Mouse (Mus musculus): ENCODE data around the gene Usp35. TPM values are rescaled to one million over a fixed set of nuclear protein-coding genes. Genes with fewer than 3 reads are reported as not detected.

Gene Usp35
- polyA plus RNA-seq, 1 experiment from 2014 or later = 2.8 TPM

DNA sequence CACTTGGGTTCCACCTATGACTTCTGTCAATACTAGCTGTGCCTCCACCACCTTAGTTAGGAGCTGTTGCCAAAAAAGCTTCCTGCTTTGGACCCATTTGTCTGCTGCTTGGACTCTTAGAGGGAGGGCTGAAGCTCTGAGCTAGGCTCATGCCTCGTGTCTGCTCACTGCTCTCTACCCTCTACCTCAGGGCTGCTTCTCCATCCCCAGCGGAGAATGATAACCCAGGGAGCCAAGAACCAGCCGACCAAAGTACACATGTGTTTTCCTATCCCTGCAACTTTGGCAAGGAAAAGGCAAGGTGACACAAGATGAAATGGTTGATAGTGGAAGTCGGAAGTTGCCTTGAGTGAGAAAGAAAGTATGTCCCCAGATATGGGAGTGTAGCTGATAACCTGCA lies 26.6 kb downstream of the Usp35 start:
- H3K4me1 ChIP-seq (ENCODE audit: control insufficient read depth, insufficient read depth, low read length) = no peaks in the 10 kb centered on the region

DNA sequence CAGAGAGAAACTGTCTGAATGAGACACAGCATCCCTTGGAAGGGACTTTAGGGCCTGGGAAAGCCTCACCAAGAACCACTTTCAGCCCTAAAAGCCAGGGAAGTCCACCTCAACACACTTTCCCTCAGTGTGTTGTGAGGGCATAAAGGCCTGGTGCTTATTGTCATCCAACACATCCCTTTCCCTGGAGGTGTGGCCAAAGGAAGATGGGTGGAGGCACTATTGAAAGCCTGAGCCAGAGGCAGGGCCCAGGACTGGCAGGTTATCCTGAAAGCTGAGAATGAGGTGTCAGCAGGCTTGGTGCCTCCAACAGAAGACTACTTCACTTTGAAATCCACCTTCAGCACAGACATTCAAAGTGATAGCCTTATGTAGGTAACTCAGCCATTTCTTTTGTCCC lies 27.3 kb downstream of the Usp35 start:
- no peak for ATAC-seq (ENCODE audit: insufficient read depth, low FRiP score, low TSS enrichment)
- no peaks in the 10 kb centered on the region for H3K9me3 ChIP-seq (ENCODE audit: control insufficient read depth, low read length)
- no peak overlapping the region for H3K4me2 ChIP-seq (ENCODE audit: low read depth)
- H3K4me3 ChIP-seq (ENCODE audit: low read depth, low read length) = no peak overlapping the region
- peaks cover 3% of the 10 kb centered on the region for H3K36me3 ChIP-seq (ENCODE audit: control insufficient read depth, insufficient read depth, low read length)
- no peaks in the 10 kb centered on the region for H3K4me1 ChIP-seq (ENCODE audit: control insufficient read depth, insufficient read depth, low read length)
- no peak overlapping the region for H3K27ac ChIP-seq (ENCODE audit: low read depth, low read length)
- H3K9ac ChIP-seq (ENCODE audit: low read length) = no peak overlapping the region
- no peaks in the 10 kb centered on the region for H3K27me3 ChIP-seq (ENCODE audit: control insufficient read depth, insufficient read depth, low read length)
- DNase-seq (ENCODE audit: low spot score) = no peak

More for the DNA sequence above, 26.6 kb downstream of the Usp35 start:
- Histone ChIP-seq H3K36me3 (ENCODE audit: control insufficient read depth, insufficient read depth, low read length) (peaks cover 3% of the 10 kb centered on the region), H3K9me3 (ENCODE audit: control insufficient read depth, low read length) (no peaks in the 10 kb centered on the region), H3K4me2 (ENCODE audit: low read depth) (no peak overlapping the region), H3K4me3 (ENCODE audit: low read depth, low read length) (no peak overlapping the region), H3K9ac (ENCODE audit: low read length) (no peak overlapping the region), H3K27me3 (ENCODE audit: control insufficient read depth, insufficient read depth, low read length) (no peaks in the 10 kb centered on the region), H3K27ac (ENCODE audit: low read depth, low read length) (no peak overlapping the region)
- DNase-seq (ENCODE audit: low spot score) (no peak), ATAC-seq (ENCODE audit: insufficient read depth, low FRiP score, low TSS enrichment) (no peak)
- WGBS = 92% methylated on average over 4 of the region's 4 CpGs

DNA sequence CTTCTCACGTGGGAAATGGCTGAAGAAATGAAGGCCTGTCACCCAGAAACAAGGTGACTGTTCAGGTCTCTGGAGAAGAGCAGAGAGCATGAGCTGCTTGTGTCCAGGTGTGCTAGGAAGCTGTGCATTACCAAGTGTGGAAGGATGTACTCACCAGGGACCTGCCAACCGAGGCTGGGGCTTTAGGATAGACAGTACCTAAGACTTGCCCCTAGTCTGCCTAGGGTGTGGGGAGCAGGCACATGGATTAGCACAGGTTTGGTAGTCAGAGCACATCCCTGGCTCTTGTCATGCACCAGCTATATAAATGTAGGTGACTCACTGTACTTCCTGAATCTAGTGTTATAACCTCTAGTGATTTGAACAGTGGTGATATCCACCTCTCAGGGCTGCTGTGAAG lies 28.2 kb downstream of the Usp35 start:
- peaks cover 3% of the 10 kb centered on the region for H3K36me3 ChIP-seq (ENCODE audit: control insufficient read depth, insufficient read depth, low read length)

DNA sequence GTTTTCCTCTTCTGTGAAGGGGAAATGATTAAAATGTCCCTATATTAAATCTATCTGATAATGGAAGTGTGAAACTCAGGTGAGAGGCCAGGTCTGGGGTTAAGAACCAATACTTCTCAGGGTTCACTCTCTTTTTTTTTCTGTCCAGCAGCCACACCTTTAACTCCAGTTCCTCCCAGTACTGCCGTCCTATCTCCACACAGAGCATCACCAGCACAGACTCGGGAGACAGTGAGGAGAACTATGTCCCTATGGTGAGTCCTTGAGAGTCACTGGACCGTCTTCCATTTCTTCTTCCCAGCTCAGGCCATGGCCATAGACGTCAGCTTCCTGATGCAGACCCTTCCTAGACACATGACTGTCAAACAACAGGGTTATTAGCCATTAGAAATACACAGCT lies 28.9 kb downstream of the Usp35 start:
- no peaks in the 10 kb centered on the region for H3K9me3 ChIP-seq (ENCODE audit: control insufficient read depth, low read length)
- 86% methylated on average over 4 of the region's 4 CpGs for WGBS
- no peak overlapping the region for H3K27ac ChIP-seq (ENCODE audit: low read depth, low read length)
- ATAC-seq (ENCODE audit: insufficient read depth, low FRiP score, low TSS enrichment) = no peak
- DNase-seq (ENCODE audit: low spot score) = no peak
- H3K27me3 ChIP-seq (ENCODE audit: control insufficient read depth, insufficient read depth, low read length) = no peaks in the 10 kb centered on the region
- no peak overlapping the region for H3K4me2 ChIP-seq (ENCODE audit: low read depth)
- no peak overlapping the region for H3K4me3 ChIP-seq (ENCODE audit: low read depth, low read length)
- no peak overlapping the region for H3K9ac ChIP-seq (ENCODE audit: low read length)
- H3K36me3 ChIP-seq (ENCODE audit: control insufficient read depth, insufficient read depth, low read length) = no peaks in the 10 kb centered on the region; the same call in none of the 2 replicates
- H3K4me1 ChIP-seq (ENCODE audit: control insufficient read depth, insufficient read depth, low read length) = no peaks in the 10 kb centered on the region

More for the DNA sequence above, 28.2 kb downstream of the Usp35 start:
- Histone ChIP-seq H3K4me1 (ENCODE audit: control insufficient read depth, insufficient read depth, low read length) (no peaks in the 10 kb centered on the region), H3K27ac (ENCODE audit: low read depth, low read length) (no peak overlapping the region), H3K4me2 (ENCODE audit: low read depth) (no peak overlapping the region), H3K9me3 (ENCODE audit: control insufficient read depth, low read length) (no peaks in the 10 kb centered on the region), H3K4me3 (ENCODE audit: low read depth, low read length) (no peak overlapping the region), H3K27me3 (ENCODE audit: control insufficient read depth, insufficient read depth, low read length) (no peaks in the 10 kb centered on the region), H3K9ac (ENCODE audit: low read length) (no peak overlapping the region)
- ATAC-seq (ENCODE audit: insufficient read depth, low FRiP score, low TSS enrichment) (no peak), DNase-seq (ENCODE audit: low spot score) (no peak)
- whole genome bisulfite sequencing = 80% methylated on average over 2 of the region's 2 CpGs

DNA sequence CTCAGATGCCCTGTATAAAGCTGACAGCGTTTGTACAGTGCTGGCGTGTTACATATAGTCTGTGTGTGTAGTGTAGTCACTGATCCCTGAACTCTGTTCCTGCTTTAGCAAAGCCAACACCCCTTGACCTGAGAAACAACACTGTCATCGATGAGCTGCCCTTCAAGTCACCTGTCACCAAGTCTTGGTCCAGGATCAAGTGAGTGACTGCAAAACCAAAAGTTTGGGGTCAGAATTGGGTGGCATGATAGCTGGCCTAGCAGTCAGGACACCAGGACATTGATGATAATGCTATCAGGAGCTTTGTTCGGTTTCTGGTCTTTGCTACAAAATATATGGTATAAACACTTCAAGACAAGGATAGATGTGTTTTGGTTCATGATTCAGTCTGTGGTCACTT lies 29.6 kb downstream of the Usp35 start:
- ATAC-seq (ENCODE audit: insufficient read depth, low FRiP score, low TSS enrichment) (no peak), DNase-seq (ENCODE audit: low spot score) (no peak)
- Histone ChIP-seq H3K36me3 (ENCODE audit: control insufficient read depth, insufficient read depth, low read length) (no peaks in the 10 kb centered on the region; the same call in none of the 2 replicates), H3K9me3 (ENCODE audit: control insufficient read depth, low read length) (no peaks in the 10 kb centered on the region), H3K27me3 (ENCODE audit: control insufficient read depth, insufficient read depth, low read length) (no peaks in the 10 kb centered on the region), H3K27ac (ENCODE audit: low read depth, low read length) (no peak overlapping the region), H3K4me2 (ENCODE audit: low read depth) (no peak overlapping the region), H3K4me1 (ENCODE audit: control insufficient read depth, insufficient read depth, low read length) (no peaks in the 10 kb centered on the region), H3K9ac (ENCODE audit: low read length) (no peak overlapping the region), H3K4me3 (ENCODE audit: low read depth, low read length) (no peak overlapping the region)
- 84% methylated on average over 4 of the region's 4 CpGs for WGBS

DNA sequence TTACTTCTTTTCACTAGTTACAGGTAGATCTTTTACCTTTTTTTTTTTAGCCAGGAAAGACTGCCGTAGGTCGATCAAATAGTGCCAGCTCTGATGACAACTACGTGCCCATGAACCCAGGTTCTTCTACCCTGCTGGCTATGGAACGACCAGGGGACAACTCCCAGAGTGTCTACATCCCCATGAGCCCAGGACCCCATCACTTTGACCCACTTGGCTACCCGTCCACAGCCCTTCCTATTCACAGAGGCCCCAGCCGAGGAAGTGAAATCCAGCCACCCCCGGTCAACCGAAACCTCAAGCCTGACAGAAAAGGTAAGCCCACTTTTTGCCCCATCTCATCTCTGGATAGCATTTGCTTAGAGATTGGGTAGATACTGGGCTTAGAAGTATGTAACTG lies 30.5 kb downstream of the Usp35 start:
- no peak for DNase-seq (ENCODE audit: low spot score)
- Histone ChIP-seq H3K9me3 (ENCODE audit: control insufficient read depth, low read length) (no peaks in the 10 kb centered on the region), H3K4me2 (ENCODE audit: low read depth) (no peak overlapping the region), H3K27ac (ENCODE audit: low read depth, low read length) (no peak overlapping the region), H3K4me3 (ENCODE audit: low read depth, low read length) (no peak overlapping the region), H3K36me3 (ENCODE audit: control insufficient read depth, insufficient read depth, low read length) (no peaks in the 10 kb centered on the region; the same call in none of the 2 replicates), H3K4me1 (ENCODE audit: control insufficient read depth, insufficient read depth, low read length) (no peaks in the 10 kb centered on the region), H3K27me3 (ENCODE audit: control insufficient read depth, insufficient read depth, low read length) (no peaks in the 10 kb centered on the region), H3K9ac (ENCODE audit: low read length) (no peak overlapping the region)
- WGBS = 91% methylated on average over 8 of the region's 8 CpGs
- no peak for ATAC-seq (ENCODE audit: insufficient read depth, low FRiP score, low TSS enrichment)

DNA sequence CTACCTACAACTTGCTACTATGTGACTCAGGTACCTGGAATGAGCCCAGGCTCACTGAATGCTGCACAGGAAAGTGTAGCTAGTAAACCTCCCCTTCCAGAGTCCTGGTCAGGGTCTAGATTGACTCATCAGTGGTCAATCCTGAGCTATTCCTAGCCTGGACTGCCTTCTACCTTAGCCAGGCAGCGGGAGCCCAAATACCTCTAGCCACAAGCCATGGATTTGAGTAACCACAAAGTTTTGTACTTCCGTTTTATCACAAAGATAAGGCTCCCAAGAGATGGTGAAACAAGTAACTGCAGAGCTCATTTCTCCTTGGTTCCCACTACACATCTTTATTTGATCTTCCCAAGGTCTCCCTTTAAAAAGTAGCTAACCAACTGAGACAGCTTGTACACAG lies 30.9 kb downstream of the Usp35 start:
- Histone ChIP-seq H3K27me3 (ENCODE audit: control insufficient read depth, insufficient read depth, low read length) (no peaks in the 10 kb centered on the region), H3K4me3 (ENCODE audit: low read depth, low read length) (no peak overlapping the region), H3K4me2 (ENCODE audit: low read depth) (no peak overlapping the region), H3K9me3 (ENCODE audit: control insufficient read depth, low read length) (no peaks in the 10 kb centered on the region), H3K9ac (ENCODE audit: low read length) (no peak overlapping the region), H3K4me1 (ENCODE audit: control insufficient read depth, insufficient read depth, low read length) (no peaks in the 10 kb centered on the region), H3K27ac (ENCODE audit: low read depth, low read length) (no peak overlapping the region), H3K36me3 (ENCODE audit: control insufficient read depth, insufficient read depth, low read length) (no peaks in the 10 kb centered on the region; the same call in none of the 2 replicates)
- ATAC-seq (ENCODE audit: insufficient read depth, low FRiP score, low TSS enrichment) = no peak
- WGBS = 85% methylated on average over 2 of the region's 2 CpGs
- no peak for DNase-seq (ENCODE audit: low spot score)

DNA sequence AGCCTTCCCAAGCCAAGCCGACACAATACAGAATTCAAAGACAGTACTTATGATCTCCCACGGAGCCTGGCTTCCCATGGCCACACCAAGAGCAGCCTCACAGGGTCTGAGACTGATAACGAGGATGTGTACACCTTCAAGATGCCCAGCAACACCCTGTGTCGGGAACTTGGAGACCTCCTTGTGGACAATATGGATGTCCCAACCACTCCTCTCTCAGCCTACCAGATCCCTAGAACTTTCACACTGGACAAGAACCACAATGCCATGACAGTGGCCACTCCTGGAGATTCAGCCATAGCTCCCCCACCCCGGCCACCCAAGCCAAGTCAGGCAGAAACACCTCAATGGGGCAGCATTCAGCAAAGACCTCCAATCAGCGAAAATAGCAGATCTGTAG lies 32.9 kb downstream of the Usp35 start:
- Histone ChIP-seq H3K36me3 (ENCODE audit: control insufficient read depth, insufficient read depth, low read length) (no peaks in the 10 kb centered on the region; the same call in none of the 2 replicates), H3K27me3 (ENCODE audit: control insufficient read depth, insufficient read depth, low read length) (no peaks in the 10 kb centered on the region), H3K4me3 (ENCODE audit: low read depth, low read length) (no peak overlapping the region), H3K9me3 (ENCODE audit: control insufficient read depth, low read length) (no peaks in the 10 kb centered on the region), H3K4me1 (ENCODE audit: control insufficient read depth, insufficient read depth, low read length) (no peaks in the 10 kb centered on the region), H3K27ac (ENCODE audit: low read depth, low read length) (no peak overlapping the region), H3K9ac (ENCODE audit: low read length) (no peak overlapping the region), H3K4me2 (ENCODE audit: low read depth) (no peak overlapping the region)
- WGBS = 76% methylated on average over 6 of the region's 6 CpGs
- no peak for ATAC-seq (ENCODE audit: insufficient read depth, low FRiP score, low TSS enrichment)
- no peak for DNase-seq (ENCODE audit: low spot score)

DNA sequence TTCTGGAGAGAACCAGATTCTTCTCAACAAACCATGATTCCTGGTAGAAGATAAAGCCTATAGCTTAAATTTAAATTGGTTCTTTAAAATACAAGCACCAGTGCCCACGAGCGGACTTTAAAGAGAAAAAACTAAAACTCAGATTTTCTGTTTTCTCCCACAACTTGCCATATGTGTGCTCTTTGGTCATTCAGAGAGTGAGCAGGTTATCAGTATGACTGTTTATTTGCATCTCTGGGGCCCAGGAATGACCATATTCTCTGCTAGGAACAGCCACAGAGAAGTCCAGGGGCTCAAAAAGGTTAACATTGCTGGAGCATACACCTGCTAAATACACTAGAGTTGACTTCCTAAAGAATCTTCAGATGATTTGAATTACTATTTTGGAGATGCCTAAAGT lies 33.5 kb downstream of the Usp35 start:
- H3K4me2 ChIP-seq (ENCODE audit: low read depth) = no peak overlapping the region
- WGBS = 87% methylated on average over 2 of the region's 2 CpGs
- ATAC-seq (ENCODE audit: insufficient read depth, low FRiP score, low TSS enrichment) = no peak

More for the DNA sequence above, 33.5 kb downstream of the Usp35 start:
- no peak overlapping the region for H3K4me3 ChIP-seq (ENCODE audit: low read depth, low read length)
- H3K36me3 ChIP-seq (ENCODE audit: control insufficient read depth, insufficient read depth, low read length) = no peaks in the 10 kb centered on the region; the same call in none of the 2 replicates
- H3K9me3 ChIP-seq (ENCODE audit: control insufficient read depth, low read length) = no peaks in the 10 kb centered on the region
- no peaks in the 10 kb centered on the region for H3K4me1 ChIP-seq (ENCODE audit: control insufficient read depth, insufficient read depth, low read length)
- H3K27ac ChIP-seq (ENCODE audit: low read depth, low read length) = no peak overlapping the region
- DNase-seq (ENCODE audit: low spot score) = no peak
- no peak overlapping the region for H3K9ac ChIP-seq (ENCODE audit: low read length)
- H3K27me3 ChIP-seq (ENCODE audit: control insufficient read depth, insufficient read depth, low read length) = no peaks in the 10 kb centered on the region
